Mouse (Mus musculus): ENCODE data around the gene Shisal1. TPM values are rescaled to one million over a fixed set of nuclear protein-coding genes. Genes with fewer than 3 reads are reported as not detected.

The Shisal1 gene
- total RNA-seq, 2 experiments from 2014 or later = 2.7 to 5.0 TPM

DNA sequence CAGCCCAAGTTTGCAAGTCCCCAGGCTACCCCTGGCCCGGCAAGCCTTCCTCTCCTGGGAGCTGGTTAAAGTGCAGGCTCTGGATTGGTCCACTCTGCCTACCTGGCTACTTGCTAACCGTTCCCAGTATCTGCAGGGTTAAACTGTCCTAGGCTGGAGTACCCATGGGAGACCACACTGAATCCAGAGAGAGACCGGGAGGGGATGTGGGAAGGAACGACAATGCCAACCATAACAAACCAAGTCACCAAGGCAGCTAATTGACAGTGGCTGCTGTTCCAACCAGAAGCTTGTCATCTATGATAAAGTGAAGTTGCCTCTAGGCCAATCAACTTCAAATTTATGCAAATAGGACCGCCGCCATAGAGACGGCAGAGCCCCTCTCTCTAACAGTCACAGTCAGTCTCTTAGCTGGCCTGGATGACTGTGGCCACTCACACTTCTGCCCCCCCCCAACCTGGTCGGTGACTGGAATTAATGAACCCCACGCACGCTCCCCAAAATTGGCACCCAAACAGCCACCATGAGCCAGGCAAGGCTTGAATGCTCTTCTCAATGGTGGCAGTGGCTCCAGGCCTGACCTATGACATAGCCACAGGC lies 13.2 kb downstream of the Shisal1 start:
- DNase-seq = no peak
- intact Hi-C loops (cut with DNase I; ENCODE audit: low total_unique reads) = no loop called here

GRCm38 (mm10) chr15:84430482-84430881 lies 16.4 kb downstream of the Shisal1 start:
- DNase-seq = peak; percentile 22

GRCm38 (mm10) chr15:84427624-84428023 lies 19.3 kb downstream of the Shisal1 start:
- DNase-seq = no peak
- intact Hi-C loops (cut with DNase I; ENCODE audit: low total_unique reads) = no loop called here

More at GRCm38 (mm10) chr15:84430482-84430881, 16.4 kb downstream of the Shisal1 start:
- intact Hi-C loops (cut with DNase I; ENCODE audit: low total_unique reads) = no loop called here

DNA sequence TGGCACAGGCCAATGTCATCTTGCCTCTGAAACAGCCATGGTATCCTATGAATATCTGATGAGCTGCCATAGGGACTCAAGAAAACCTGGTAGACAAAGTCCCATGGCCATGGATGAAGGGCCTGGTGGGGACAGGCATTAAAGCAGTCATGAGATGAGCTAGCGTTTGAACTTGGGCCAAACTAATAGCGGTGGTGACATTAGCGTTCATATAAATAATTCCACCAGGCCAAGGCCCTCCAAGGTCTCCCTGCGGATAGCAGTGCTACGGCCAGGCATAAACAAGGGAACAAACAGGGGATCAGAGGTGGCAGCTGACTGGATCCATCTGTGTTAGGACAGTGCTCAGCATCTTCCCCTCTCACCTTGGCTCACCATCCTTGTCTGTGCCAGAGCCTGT lies 21.2 kb downstream of the Shisal1 start:
- intact Hi-C loops (cut with DNase I; ENCODE audit: low total_unique reads) = no loop called here
- DNase-seq = no peak

DNA sequence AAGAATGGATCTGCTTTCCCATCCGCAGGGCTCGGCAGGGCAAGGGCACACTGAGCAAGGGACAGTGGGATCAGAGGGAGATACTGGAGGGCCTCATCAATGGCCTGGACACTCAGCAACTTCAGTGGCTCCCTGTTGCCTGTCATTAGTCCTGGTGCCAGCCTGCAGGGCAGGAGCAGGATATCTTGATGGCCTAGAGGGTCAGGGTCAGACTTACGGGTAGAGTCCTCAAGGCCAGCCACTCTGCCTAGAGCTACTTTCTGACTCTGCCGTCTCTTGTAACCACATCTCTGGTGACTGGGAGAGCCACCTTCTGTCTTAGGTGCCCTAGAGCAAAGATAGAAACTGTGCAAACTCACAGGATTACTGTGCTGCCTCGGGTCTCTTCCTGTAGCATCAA lies 23.1 kb downstream of the Shisal1 start:
- intact Hi-C loops (cut with DNase I; ENCODE audit: low total_unique reads) = no loop called here
- no peak for DNase-seq

- no peak for DNase-seq
- intact Hi-C loops (cut with DNase I; ENCODE audit: low total_unique reads) = no loop called here
These were observed 28.7 kb downstream of the Shisal1 start for GRCm38 (mm10) chr15:84418266-84418610.

DNA sequence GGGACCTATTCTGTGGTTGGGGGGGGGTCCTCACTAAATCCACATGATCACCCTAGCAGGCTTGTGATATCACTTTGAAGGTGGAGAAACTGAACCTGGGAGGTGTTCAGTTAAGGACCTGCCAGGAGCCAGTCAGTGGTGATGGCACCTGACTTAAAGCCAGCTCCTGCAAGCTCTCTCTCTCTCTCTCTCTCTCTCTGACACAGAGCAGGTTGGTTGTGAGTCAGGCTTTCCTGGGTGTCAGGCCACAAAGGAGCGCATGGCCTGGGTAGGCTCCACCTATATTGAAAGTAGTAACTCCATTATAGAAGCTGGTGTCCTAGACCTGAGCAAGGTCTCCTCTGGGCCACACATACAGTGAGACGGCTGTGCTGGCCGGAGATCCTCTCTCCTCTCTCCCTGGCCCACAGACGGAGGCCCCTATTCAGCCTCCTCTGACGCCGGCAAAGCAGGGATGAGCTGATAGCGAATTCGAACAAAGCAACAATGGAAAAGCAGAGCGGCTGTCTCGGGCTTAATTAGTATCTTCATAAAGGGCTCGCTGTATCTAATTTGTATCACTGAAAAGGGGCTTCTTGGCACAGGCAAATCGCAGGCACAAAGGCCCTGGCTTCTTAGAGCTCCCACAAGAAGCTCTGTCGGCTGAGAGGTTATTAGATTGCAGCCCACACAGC lies 29.2 kb downstream of the Shisal1 start:
- intact Hi-C loops (cut with DNase I; ENCODE audit: low total_unique reads) = no loop called here

DNA sequence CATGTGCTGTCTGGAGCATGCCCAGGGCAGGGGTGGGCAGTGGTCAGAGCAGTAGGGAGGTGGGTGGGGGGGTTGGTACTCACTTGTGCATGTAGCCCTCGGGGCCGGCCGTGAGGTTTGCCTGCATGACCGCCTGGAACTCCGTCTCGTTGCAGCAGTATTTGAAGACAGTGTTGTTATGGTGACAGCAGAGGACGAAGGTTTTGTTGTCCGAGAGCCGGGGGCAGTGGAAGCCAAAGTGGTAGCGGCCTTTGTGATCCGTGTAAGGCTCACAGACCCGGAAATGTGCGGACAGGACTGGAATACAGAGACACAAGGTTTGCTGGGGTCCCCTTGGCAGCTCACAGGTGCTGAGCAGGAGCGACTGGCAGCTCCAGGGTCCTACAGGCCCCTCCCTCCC lies 29.9 kb downstream of the Shisal1 start:
- intact Hi-C loops (cut with DNase I; ENCODE audit: low total_unique reads) = no loop called here

More for the DNA sequence above, 29.2 kb downstream of the Shisal1 start:
- no peak for DNase-seq

DNA sequence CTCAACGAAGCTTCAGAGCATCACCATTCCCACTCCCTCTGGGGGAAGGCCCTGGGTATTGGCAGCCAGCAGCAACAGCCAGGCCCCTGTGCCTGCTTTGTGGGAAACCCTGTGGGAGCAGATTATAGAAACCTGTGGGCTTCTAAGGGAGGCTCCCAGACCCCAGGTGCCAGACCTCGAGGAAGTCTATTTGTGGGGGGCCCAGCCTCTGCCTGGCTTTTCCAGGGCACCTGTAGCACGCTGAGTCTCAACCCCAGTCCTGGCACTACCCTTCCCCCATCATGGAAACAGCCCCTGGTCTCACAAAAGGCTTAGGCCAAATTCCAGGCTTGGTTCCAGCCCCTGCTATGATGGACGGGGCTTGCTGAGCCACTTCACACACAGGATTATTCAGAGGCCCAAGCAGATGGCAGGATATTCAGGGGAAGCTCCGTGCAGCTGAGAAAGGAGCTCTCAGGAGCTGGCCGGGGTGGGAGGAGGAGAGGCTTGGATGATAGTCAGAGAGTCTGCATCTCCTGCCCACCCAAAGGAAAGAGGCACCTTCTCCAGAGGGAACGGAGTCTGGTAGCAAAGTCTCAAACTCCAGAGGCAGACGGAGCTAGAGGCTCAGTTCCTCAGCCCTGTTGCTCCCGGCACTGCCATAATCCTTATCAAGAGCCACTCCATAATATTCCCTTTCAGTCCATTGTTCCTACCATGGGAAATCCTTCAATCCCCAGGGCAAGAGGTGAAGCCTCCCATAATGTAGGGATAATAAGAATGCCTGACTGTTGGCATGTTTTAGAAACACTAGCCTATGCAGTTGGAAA lies 32.7 kb downstream of the Shisal1 start:
- DNase-seq = no peak
- intact Hi-C loops (cut with DNase I; ENCODE audit: low total_unique reads) = no loop called here

More for the DNA sequence above, 29.9 kb downstream of the Shisal1 start:
- no peak for DNase-seq

- intact Hi-C loops (cut with DNase I; ENCODE audit: low total_unique reads) = no loop called here
- DNase-seq = peak; percentile 59
These were observed 34.5 kb downstream of the Shisal1 start for GRCm38 (mm10) chr15:84412409-84412808.

- DNase-seq = no peak
- intact Hi-C loops (cut with DNase I; ENCODE audit: low total_unique reads) = no loop called here
These were observed 36.8 kb downstream of the Shisal1 start for GRCm38 (mm10) chr15:84410052-84410451.

DNA sequence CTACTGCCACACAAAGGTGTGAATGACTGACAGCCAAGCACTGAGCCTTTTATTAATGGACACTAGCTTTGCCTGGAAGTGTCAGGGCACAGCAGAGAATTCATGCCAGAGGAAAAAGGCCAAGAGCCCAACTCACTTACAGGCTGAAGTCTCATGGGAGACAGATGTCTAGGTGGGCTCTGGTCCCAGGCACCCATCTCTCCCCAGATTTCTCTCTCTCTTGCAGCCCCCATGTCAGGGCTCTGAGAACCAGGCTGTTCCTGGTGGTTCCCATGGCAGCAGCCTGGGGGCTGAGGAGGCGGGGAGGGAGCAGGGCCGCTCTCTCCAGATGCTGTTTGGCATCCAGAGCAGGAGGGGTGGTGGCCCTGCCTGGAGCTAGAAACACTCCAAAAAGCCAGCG lies 38.3 kb downstream of the Shisal1 start:
- intact Hi-C loops (cut with DNase I; ENCODE audit: low total_unique reads) = no loop called here
- DNase-seq = no peak

- intact Hi-C loops (cut with DNase I; ENCODE audit: low total_unique reads) = no loop called here
- DNase-seq = no peak
These were observed 41.1 kb downstream of the Shisal1 start for GRCm38 (mm10) chr15:84405759-84406158.

GRCm38 (mm10) chr15:84403454-84404113 lies 43.3 kb downstream of the Shisal1 start:
- DNase-seq = no peak
- intact Hi-C loops (cut with DNase I; ENCODE audit: low total_unique reads) = no loop called here

GRCm38 (mm10) chr15:84398617-84399016 lies 48.3 kb downstream of the Shisal1 start:
- intact Hi-C loops (cut with DNase I; ENCODE audit: low total_unique reads) = no loop called here
- DNase-seq = no peak

GRCm38 (mm10) chr15:84397663-84398169 lies 49.2 kb downstream of the Shisal1 start:
- intact Hi-C loops (cut with DNase I; ENCODE audit: low total_unique reads) = no loop called here
- no peak for DNase-seq

GRCm38 (mm10) chr15:84395341-84396067 lies 51.4 kb downstream of the Shisal1 start:
- intact Hi-C loops (cut with DNase I; ENCODE audit: low total_unique reads) = no loop called here

GRCm38 (mm10) chr15:84393341-84393740 lies 53.6 kb downstream of the Shisal1 start:
- intact Hi-C loops (cut with DNase I; ENCODE audit: low total_unique reads) = no loop called here
- no peak for DNase-seq

More at GRCm38 (mm10) chr15:84395341-84396067, 51.4 kb downstream of the Shisal1 start:
- no peak for DNase-seq

DNA sequence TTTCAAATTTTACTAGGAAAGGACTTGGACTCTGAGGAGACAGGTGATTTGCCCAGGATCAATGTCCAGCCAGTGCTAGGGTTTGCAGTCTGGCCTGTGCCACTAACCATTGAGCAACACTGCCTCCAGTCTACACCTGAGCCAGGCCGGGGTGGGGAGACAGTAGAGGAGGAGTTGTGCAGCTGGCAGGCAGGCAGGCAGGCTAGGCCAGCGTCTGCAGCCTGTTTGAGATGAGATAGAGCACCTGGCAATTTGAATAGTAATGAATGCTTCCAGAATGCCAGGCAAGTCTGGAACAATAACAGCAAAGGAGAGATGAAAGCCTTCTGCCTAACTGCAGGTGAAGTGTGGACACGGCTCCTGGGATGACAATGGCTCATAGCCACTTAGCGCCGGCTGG lies 54.1 kb downstream of the Shisal1 start:
- DNase-seq = no peak

More for the DNA sequence above, 54.1 kb downstream of the Shisal1 start:
- intact Hi-C loops (cut with DNase I; ENCODE audit: low total_unique reads) = no loop called here

Measured in gastrocnemius, postnatal 14 days (tissue).